Mouse (Mus musculus): ENCODE results near the gene Tsr1. TPM values are rescaled to one million over a fixed set of nuclear protein-coding genes. Genes with fewer than 3 reads are reported as not detected.

Tsr1 gene
- 2.2 and 3.2 TPM in 2 replicates for polyA plus RNA-seq (2012; rRNA removed)

GRCm38 (mm10) chr11:74897678-74898516 lies at the start of gene Tsr1:
Tsr1 (plus strand) TSS chr11:74898071.

GRCm38 (mm10) chr11:74896901-74897677 lies 782 bp upstream of the Tsr1 start, which contains the start of gene Sgsm2:
Sgsm2 (minus strand) TSS chr11:74897060.

GRCm38 (mm10) chr11:74925577-74926387 lies 27.9 kb downstream of the Tsr1 start, which contains the start of the genes Smg6 and Srr:
Smg6 (plus strand) TSS chr11:74925823.
Srr (minus strand) TSS chr11:74925948.

Other genes starting within 250 kb of the Tsr1 start
- 20.7 and 24.4 TPM in 2 replicates for gene Cluh, start 248.6 kb upstream of the Tsr1 start, polyA plus RNA-seq (2012; rRNA removed)
- gene Pafah1b1, start 173.4 kb upstream of the Tsr1 start, polyA plus RNA-seq (2012; rRNA removed), result 2.2 and 3.3 TPM in 2 replicates
- gene Mettl16, start 127.2 kb upstream of the Tsr1 start, polyA plus RNA-seq (2012; rRNA removed), result 0.59 and 1.2 TPM in 2 replicates
- gene Mnt, start 67.2 kb upstream of the Tsr1 start, polyA plus RNA-seq (2012; rRNA removed), result 9.7 and 10.1 TPM in 2 replicates
- 15.4 and 17.2 TPM in 2 replicates for gene Sgsm2, start 1.0 kb upstream of the Tsr1 start, polyA plus RNA-seq (2012; rRNA removed)
- gene Smg6, start 27.8 kb downstream of the Tsr1 start, polyA plus RNA-seq (2012; rRNA removed), result 13.5 and 13.9 TPM in 2 replicates
- 1.6 and 2.1 TPM in 2 replicates for gene Srr, start 27.9 kb downstream of the Tsr1 start, polyA plus RNA-seq (2012; rRNA removed)

All from stomach, adult 2 months (tissue).